Mouse (Mus musculus) monocyte, adult 2 months (primary cell): Measurements from ENCODE around the gene Adcy5.

ENCODE experiments used
- DNase-seq, 2 experiments: peaks; one replicate each; pipeline ENCODE4 v3.0.0; 2022; ENCODE audit warnings: low spot score in 2 of 2, low read depth in 1 of 2

Gene Adcy5

DNA sequence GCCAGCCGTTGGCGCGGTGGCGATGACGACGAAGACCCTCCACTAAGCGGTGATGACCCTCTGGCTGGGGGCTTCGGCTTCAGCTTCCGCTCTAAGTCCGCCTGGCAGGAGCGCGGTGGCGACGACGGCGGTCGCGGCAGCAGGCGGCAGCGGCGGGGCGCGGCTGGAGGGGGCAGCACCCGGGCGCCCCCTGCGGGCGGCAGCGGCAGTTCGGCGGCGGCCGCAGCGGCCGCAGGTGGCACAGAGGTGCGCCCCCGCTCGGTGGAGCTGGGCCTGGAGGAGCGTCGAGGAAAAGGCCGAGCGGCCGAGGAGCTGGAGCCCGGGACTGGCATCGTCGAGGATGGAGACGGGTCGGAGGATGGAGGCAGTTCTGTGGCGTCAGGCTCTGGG is 1.6 kb downstream of the Adcy5 start:
- DNase-seq = no peak

GRCm38 (mm10) chr16:35156832-35157231 is 2.2 kb downstream of the Adcy5 start:
- DNase-seq = no peak

DNA sequence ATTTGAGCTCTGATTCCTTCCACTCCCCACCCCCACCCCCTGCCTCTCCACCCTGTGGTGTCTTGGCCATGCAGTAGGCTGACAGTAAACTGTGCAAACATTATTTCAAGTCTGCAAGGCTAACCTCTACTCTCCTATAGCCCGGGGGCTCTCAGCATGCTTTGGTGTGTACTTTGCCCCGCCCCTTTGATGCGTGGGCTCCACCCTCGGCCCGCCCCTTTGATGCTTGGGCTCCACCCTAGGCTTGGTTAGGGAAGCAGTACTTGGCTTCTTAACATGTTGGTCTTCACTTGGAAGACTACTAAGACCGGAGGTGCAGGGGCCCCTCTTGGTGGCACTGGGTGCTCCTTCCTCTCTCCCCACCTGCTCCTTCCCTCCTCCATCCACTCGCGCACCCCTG is 4.9 kb downstream of the Adcy5 start:
- DNase-seq = no peak

DNA sequence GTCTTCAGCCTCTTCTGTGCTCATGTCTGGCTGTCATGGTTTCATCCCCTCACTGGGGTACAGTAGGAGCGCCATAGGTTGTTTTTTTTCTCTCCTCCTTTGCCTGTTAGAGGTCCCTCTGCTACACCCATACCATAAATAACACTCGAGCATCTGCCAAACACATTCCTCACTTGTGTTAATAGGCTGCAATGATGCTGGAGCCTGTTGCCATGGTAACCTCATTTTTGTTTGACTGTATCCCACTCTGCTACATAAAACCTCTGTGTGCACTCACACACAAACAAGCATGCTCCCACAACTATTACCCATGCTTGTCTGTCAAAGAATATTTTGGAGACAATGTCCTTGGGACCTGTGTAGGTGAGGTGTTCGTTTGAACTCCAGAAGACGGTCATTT is 5.3 kb downstream of the Adcy5 start:
- DNase-seq = no peak

GRCm38 (mm10) chr16:35164361-35165224 is 9.9 kb downstream of the Adcy5 start:
- no peak for DNase-seq

DNA sequence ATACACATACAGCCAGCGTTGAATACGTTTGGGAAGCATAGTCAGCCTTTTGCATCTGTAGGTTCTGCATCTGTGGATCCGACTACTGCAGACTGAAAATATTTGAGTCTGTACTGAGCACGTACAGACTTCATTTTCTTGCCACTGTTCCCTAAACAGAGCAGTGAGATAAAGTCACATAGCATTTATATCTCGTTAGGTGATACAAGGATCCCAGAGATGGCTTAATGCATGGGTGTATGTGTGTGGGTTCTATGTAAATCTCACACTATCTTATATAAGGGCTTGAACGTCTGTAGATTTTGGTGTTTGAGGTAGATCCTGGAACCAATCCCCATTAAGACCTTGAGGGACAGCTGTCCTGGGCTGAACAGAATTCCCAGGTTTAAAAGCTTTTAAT is 10.7 kb downstream of the Adcy5 start:
- DNase-seq = no peak

GRCm38 (mm10) chr16:35165788-35166187 is 11.1 kb downstream of the Adcy5 start:
- DNase-seq = no peak

DNA sequence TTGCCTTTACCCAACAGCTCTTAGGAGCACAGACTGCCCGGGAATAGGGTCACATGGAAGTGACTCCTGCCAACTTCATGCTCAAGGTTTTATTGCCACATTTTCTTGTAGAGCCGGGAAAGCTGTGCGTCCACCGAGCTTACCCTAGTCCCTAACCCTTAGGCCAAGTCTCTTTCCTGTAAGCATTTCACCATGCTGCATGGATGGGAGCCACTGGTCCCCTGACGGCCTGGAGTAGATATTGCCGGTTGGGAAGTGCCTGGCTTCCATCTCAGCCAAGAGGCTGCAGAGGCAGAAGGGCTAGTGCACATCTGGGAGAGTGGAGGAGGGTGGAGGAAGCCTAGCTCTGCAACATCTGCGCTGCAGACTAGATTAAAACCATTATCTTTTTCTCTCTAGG is 14.8 kb downstream of the Adcy5 start:
- DNase-seq = no peak

- no peak for DNase-seq
Measured at GRCm38 (mm10) chr16:35172195-35172594, 17.5 kb downstream of the Adcy5 start.

GRCm38 (mm10) chr16:35178516-35178915 is 23.8 kb downstream of the Adcy5 start:
- no peak for DNase-seq

GRCm38 (mm10) chr16:35179082-35179481 is 24.4 kb downstream of the Adcy5 start:
- no peak for DNase-seq

DNA sequence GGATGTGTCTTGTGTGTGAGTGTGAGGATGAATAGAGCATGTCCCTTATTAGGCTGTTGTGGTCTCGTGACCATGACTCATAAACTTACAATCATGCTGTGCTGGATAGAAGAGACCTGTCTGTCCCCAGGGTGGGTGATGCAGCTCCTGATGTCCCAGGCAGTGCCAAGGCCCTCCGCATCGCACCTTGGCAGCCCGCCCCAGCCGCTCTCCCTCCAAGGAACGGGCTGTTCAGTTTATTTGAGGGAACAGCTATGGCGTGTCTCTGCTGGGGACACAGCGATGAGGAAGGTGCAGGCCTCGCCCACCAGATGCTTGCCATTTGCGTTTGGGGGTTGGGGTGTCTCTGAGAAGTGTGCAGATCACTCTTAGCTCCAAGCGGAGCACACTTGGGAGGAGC is 28.5 kb downstream of the Adcy5 start:
- DNase-seq = no peak

- DNase-seq = no peak
Measured at GRCm38 (mm10) chr16:35188111-35188510, 33.4 kb downstream of the Adcy5 start.

GRCm38 (mm10) chr16:35189420-35190141 is 34.9 kb downstream of the Adcy5 start:
- no peak for DNase-seq

- DNase-seq = no peak
Measured at GRCm38 (mm10) chr16:35190777-35191176, 36.1 kb downstream of the Adcy5 start.

DNA sequence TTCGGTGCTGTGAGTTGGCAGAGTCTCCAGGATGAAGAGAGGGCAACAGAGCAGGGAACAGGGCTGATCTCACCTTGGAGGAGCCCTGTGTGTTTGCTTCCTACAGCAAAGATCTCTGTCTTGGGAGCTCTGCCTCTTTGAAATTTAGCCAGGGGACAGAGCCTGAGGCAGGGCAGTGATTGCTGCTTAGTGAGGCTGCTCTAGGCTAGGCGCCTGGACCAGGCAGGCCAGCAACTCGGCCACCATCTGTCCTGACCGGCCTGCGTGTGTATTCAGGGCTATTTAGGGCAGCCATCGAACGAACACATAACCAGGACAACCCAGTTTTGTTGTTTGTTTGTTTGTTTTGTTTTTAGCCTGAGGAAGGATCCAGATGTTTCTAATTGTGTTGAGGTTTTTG is 36.6 kb downstream of the Adcy5 start:
- no peak for DNase-seq

GRCm38 (mm10) chr16:35192471-35192870 is 37.8 kb downstream of the Adcy5 start:
- DNase-seq = no peak

DNA sequence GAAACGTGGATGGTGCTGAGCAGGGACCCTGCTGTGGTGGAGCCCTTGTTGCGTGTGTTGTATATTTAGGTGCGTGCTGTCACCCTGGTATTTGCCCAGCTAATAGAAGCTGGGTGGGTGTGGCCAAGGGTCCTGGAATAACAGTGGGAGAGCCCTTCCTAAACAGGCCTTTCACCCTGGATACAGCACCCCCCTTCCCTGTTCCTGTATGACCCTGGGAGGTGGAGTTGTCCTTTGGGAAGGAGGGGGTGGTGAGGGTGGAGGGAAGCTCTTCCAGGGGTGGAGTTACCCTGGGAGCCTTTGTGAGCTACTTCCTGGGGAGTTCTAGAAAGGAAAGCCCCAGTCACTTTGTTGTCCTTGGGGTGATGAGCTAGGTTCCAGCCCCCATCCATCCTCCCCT is 38.7 kb downstream of the Adcy5 start:
- DNase-seq = no peak

DNA sequence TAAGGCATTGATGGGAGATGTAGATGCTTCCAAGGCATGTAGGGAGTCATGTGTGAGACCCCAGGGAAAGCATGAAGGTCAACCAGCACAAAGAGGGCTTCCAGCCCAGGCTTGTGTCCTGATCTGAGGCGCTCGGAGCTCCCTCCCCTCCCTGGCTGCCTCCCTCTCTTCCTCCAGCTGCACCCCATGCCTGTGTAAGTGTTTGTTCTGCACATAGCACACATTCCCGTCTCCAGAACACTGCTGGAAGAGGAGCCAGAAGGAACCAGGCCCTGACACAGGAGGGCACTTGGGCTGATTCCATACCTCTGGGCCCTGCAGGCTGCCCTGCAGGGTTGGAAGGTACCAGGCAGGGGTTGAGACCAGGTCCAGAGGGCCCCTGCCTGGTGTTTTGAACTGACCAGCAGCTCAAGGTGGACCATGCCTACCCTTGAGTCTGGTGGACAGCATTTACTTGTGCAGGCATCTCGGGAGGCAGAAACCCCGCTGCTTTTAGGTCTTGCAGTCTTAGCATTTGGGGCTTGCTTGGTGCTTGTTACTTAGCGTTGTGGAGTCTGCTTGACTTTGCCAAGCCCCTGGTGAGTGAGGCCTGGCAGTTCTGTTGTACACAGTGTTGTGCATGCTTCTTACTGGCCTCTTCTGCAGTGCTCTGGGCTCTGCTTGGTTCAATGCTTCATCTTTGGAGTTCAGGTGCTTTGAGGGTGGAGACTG is 45.2 kb downstream of the Adcy5 start:
- no peak for DNase-seq

DNA sequence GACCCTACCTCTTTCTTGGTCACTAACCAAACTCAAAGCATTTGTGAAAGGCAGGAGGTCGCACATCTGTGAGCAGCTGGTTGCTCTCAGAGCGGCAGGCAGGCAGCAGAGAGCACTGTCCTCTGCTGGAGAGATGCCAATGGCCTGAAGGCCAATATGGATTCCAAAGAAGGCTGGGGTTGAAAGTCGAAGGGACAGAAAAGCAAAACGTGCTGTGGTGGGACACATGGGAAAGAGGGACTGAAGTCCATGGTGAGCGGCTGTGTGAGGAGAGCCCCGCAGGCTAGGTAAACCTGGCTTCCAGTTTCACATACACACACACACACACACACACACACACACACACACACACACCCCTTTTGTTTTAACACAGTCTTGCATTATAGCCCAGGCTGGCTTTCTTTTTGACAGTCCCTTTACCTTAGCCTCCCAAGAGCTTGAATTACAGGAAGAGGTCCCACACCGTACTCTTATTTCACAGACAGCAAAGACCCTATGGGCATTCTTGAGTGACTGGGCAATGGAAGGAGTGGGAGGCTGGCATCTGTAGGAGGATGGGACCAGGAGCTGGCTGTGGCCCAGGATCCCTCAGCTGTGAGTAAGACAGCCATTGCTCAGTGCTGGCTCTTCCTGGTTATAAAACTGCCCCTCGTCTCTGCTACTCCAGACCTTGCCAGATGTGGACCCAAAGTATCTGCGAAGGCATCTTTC is 45.9 kb downstream of the Adcy5 start:
- no peak for DNase-seq

DNA sequence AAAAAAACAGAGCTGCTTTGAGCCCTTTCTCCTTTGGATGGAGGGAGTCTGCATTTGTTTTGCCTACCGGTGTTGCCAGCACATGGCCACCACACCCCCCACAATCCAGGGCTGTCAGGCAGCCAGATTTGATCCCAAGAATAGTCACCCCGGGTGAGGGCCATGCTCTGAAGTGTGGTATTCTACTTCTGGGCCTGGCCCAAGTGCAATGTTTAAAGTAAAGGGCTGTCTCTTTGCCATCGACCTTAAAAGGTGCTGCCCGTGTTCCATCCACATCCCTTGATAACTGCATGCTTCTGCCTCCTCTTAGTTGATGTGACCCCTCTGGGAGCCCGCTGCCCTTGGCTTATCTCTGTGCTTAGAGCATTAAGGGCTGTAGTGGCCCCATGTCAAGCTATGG is 46.6 kb downstream of the Adcy5 start:
- no peak for DNase-seq
